Mouse (Mus musculus) cerebellum, adult 2 months (tissue): ENCODE data around the gene Zfp827.

Experiments used
- CTCF ChIP-seq: fragments of 200-500 bp; IDR thresholded peaks from 2 replicates; pipeline ENCODE4 v1.5.1; 2011; ENCODE audit warnings: low read depth, mild to moderate bottlenecking, control low read depth, low read length, moderate library complexity, borderline replicate concordance; ENCODE audit not compliant: insufficient read depth
- POLR2A ChIP-seq: fragments of 200-500 bp; IDR thresholded peaks from 2 replicates; pipeline ENCODE4 v1.6.1; 2011; ENCODE audit warnings: low read length, control low read depth, borderline replicate concordance; ENCODE audit not compliant: insufficient read depth

- TF ChIP-seq CTCF, result no peak
- no peak for TF ChIP-seq POLR2A
Observed at GRCm38 (mm10) chr8:79095162-79095561, 66.9 kb downstream of the Zfp827 start.
